Mouse (Mus musculus) small intestine, adult 2 months (tissue): ENCODE data around the gene Taf6l. TPM values are rescaled to one million over a fixed set of nuclear protein-coding genes. Genes with fewer than 3 reads are reported as not detected.

Experiments
- H3K27ac ChIP-seq: fragments of 200-500 bp; 2 replicates; pipeline ENCODE4 v1.5.1; 2012; ENCODE audit warnings: low read depth, low read length, control low read depth, inconsistent platforms; ENCODE audit not compliant: insufficient read depth
- H3K27me3 ChIP-seq: fragments of 200-500 bp; 2 replicates; pipeline ENCODE4 v1.6.1; 2012; ENCODE audit warnings: mild to moderate bottlenecking, moderate library complexity, low read length, inconsistent platforms; ENCODE audit not compliant: control insufficient read depth, insufficient read depth
- H3K36me3 ChIP-seq: fragments of 200-500 bp; 2 replicates; pipeline ENCODE4 v1.6.1; 2012; ENCODE audit warnings: mild to moderate bottlenecking, low read length, control low read depth, inconsistent platforms; ENCODE audit not compliant: control insufficient read depth, insufficient read depth
- H3K4me1 ChIP-seq: fragments of 200-500 bp; 2 replicates; pipeline ENCODE4 v1.6.1; 2012; ENCODE audit warnings: low read length, inconsistent platforms, mixed read lengths; ENCODE audit not compliant: control insufficient read depth, insufficient read depth, insufficient read length
- H3K4me3 ChIP-seq: fragments of 200-500 bp; 2 replicates; pipeline ENCODE4 v1.5.1; 2012; ENCODE audit warnings: low read depth, mild to moderate bottlenecking, control low read depth, inconsistent platforms, low read length, moderate library complexity
- CTCF ChIP-seq: fragments of 200-500 bp; IDR thresholded peaks from 2 replicates; pipeline ENCODE4 v1.5.1; 2012; ENCODE audit warnings: low read depth, mild to moderate bottlenecking, control low read depth, inconsistent platforms, low read length, moderate library complexity, mixed read lengths; ENCODE audit not compliant: insufficient replicate concordance, insufficient read length; ENCODE audit errors: extremely low read depth
- POLR2A ChIP-seq: fragments of 200-500 bp; IDR thresholded peaks from 2 replicates; pipeline ENCODE4 v1.6.1; 2012; ENCODE audit warnings: low read depth, mild to moderate bottlenecking, control low read depth, inconsistent platforms, low read length, moderate library complexity
- WGBS: fragments of 180-500 bp; shearing (Covaris S2); methylation state at CpG from one replicate; pipeline ENCODE4 v1.1.7; 2018; 5-methylcytosine and 5-hydroxymethylcytosine counted together
- polyA plus RNA-seq: library from polyadenylated mRNA; depleted of rRNA; stranded (reverse); fragments of >200 nt; gene quantifications from 2 replicates; pipeline ENCODE4 v1.2.3, GENCODE M21; 2012; rRNA removed

Gene Taf6l
- 4.5 and 8.1 TPM in 2 replicates for polyA plus RNA-seq

DNA sequence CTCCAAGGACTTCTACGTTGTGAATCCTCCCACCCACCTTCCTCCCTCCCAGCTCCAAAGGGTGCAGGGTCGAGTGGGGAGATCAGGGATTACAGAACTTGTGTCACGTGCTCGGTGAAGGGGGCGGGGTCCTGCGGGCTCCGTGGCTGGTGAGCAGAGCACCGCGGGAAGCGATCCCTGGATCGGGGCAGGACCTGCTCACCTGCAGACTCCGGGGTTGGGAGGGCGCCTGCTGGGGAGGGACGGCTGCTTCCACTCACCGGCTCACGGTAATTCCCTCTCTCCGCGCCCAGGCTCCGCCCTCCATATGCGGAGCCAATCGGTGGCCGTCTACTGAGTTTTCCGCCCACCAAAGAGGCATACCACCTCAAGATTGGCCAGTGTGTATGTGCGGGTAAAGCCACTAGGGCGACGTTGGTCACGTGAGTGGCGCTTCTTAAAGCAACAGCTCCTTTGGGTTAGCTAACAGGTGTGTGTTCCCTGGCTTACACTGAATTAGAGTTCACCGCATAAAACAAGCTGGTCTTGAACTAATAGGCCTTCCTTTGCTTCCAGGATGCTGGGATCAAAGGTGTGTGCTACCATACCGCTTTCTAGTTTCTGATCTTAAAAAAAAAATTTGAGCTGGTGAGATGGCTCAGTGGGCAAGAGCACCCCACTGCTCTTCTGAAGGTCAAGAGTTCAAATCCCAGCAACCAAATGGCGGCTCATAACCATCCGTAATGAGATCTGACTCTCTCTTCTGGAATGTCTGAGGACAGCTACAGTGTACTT is at the start of gene Taf6l:
TSS of gene Taf6l (minus strand) at position 410 of the 774 bp plus-strand sequence.
- Histone ChIP-seq H3K36me3 (peaks cover 2% of the 10 kb centered on the region; the same call in 1 of the 2 replicates), H3K4me3 (peak within 1 kb of the TSS; percentile 85), H3K27me3 (no peaks in the 10 kb centered on the region), H3K4me1 (no peaks in the 10 kb centered on the region; the same call in 1 of the 2 replicates), H3K27ac (peak within 1 kb of the TSS; percentile 48)
- peak; percentile 48 for TF ChIP-seq POLR2A
- TF ChIP-seq CTCF, result no peak
- 1% methylated on average over 32 of the region's 32 CpGs for WGBS

DNA sequence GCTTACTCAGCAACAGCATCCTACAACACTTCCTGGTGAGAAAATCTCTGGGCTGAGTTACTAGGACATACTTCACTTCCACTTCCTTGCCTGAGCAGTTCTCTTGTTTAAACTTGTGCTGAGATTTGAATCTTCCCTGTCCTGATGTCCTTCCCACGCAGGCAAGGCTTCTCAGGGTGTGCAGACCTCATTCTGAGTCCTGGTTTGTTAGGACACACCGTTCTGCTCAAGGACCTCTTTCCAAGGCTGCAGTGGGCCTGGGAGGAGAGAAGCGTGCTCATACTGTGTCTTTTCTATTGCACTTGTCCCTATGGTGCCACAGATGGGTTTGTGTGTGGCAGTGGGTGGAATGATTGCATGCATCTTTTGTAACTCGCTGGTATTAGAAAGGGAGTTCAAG is 46.8 kb upstream of the Taf6l start:
- Histone ChIP-seq H3K27ac (no peak overlapping the region), H3K4me3 (no peak overlapping the region), H3K27me3 (no peaks in the 10 kb centered on the region), H3K36me3 (peaks cover 60% of the 10 kb centered on the region), H3K4me1 (peaks cover 3% of the 10 kb centered on the region; the same call in 1 of the 2 replicates)
- no peak for TF ChIP-seq POLR2A
- TF ChIP-seq CTCF, result no peak
- WGBS, result 87% methylated on average over 4 of the region's 4 CpGs

DNA sequence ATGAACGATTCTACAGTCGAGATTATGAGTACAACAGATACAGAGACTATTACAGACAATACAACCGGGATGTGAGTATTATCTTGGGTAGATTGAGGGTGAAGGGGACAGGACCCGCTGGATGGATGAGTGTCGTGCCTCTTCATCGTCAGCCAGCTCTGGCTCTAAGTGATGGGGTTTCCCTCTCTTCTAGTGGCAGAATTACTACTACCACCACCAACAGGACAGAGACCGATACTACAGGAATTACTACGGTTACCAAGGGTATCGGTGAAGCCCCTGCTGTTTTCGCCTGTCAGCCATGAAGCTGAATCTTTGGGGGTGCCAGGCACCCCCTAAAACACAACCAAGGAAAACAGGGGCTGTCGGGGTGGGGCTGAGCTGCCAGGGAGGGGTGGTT is 45.0 kb upstream of the Taf6l start:
- no peaks in the 10 kb centered on the region for H3K4me1 ChIP-seq
- no peak overlapping the region for H3K27ac ChIP-seq
- no peaks in the 10 kb centered on the region for H3K27me3 ChIP-seq
- TF ChIP-seq POLR2A (no peak), CTCF (no peak)
- 86% methylated on average over 11 of the region's 11 CpGs for WGBS
- no peak overlapping the region for H3K4me3 ChIP-seq
- H3K36me3 ChIP-seq, result peaks cover 73% of the 10 kb centered on the region

DNA sequence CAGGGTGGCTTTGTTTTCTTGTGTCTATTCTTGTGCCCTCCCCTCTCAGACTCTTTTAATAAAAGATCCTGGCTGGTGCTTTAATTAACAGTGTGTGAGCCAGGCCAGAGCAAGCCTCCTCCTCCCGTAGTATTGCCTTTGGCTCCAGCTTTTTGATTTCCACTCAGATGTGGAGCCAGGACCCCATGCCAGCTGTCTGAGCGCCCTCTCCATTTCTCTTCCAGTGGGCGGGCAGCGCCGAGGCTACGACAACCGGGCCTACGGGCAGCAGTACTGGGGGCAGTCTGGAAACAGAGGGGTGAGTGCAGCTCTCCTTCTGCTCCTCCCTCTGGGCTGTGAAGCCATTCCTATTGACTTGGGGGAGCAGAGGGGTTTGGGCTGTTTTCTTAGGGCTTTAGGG is 44.4 kb upstream of the Taf6l start:
- WGBS, result 95% methylated on average over 8 of the region's 8 CpGs
- Histone ChIP-seq H3K4me3 (no peak overlapping the region), H3K27me3 (no peaks in the 10 kb centered on the region), H3K36me3 (peaks cover 78% of the 10 kb centered on the region), H3K27ac (no peak overlapping the region), H3K4me1 (no peaks in the 10 kb centered on the region)
- no peak for TF ChIP-seq POLR2A
- TF ChIP-seq CTCF, result no peak

DNA sequence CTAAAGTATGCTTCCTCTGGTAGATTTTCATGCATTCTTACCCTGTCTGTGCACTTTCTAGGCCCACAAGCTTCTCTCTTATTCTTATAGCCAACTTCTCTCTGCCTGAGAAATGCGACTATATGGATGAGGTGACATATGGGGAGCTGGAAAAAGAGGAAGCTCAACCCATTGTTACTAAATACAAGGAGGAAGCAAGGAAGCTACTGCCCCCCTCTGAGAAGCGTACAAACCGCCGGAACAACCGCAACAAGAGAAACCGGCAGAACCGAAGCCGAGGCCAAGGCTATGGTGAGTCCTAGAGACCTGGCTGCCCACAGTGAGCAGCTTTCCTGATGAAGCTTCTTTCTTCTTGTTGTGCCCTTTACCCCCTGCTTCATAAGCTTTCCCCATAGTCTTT is 43.4 kb upstream of the Taf6l start, which contains the start of gene AC129217.1:
TSS of gene AC129217.1 (plus strand) at position 114 of the 400 bp plus-strand sequence.
- Histone ChIP-seq H3K4me1 (no peaks in the 10 kb centered on the region), H3K4me3 (no peak within 1 kb of the TSS), H3K36me3 (peaks cover 83% of the 10 kb centered on the region), H3K27me3 (no peaks in the 10 kb centered on the region), H3K27ac (no peak within 1 kb of the TSS)
- no peak for TF ChIP-seq POLR2A
- TF ChIP-seq CTCF, result no peak
- WGBS, result 86% methylated on average over 8 of the region's 8 CpGs

DNA sequence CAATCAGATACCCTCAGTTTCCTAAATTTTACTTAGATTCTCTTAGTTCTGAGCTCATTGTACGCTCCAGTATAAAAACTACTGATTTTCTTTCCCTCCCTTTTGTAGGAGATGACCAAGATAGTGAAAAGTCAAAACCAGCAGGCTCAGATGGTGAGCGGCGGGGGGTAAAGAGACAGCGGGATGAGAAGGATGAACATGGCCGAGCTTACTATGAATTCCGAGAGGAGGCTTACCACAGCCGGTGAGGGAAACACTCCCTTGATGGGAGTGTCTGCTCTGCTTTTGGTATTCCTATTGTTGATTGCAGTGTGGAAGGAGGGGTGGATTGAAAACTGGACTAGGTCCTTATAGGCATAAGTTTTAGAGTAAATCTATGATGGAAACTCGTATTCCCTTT is 36.5 kb upstream of the Taf6l start:
- WGBS, result 45% methylated on average over 8 of the region's 8 CpGs
- H3K27me3 ChIP-seq, result no peaks in the 10 kb centered on the region
- no peak for TF ChIP-seq CTCF
- no peak for TF ChIP-seq POLR2A
- H3K27ac ChIP-seq, result no peak overlapping the region
- peak overlapping the region; percentile 28 for H3K4me3 ChIP-seq
- H3K4me1 ChIP-seq, result peaks cover 2% of the 10 kb centered on the region; the same call in 1 of the 2 replicates
- peaks cover 39% of the 10 kb centered on the region for H3K36me3 ChIP-seq

DNA sequence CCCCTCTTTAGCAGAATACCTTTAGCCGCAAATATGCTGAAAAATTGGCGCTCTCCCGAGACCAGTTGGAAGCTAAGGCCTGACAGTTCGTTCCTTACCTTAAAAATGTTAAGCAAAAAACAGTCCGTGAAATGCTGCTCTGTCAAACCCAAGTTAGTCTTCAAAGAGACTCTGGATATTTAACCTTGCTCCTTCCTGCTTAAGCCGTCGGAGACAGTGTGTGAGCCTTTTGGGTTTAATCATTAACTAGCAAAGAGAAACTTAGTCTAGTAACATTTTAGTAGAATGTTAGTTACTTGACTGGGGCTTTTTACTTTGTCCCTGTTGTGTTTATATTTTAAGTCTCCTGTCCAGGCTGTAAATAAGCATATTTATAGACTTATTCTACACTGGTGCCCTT is 34.9 kb upstream of the Taf6l start:
- no peaks in the 10 kb centered on the region for H3K27me3 ChIP-seq
- peak overlapping the region; percentile 96 for H3K4me3 ChIP-seq
- H3K4me1 ChIP-seq, result peaks cover 2% of the 10 kb centered on the region; the same call in 1 of the 2 replicates
- peak overlapping the region; percentile 98 for H3K27ac ChIP-seq
- under 1% methylated on average over 7 of the region's 7 CpGs for WGBS
- H3K36me3 ChIP-seq, result peaks cover 31% of the 10 kb centered on the region
- TF ChIP-seq CTCF, result no peak
- TF ChIP-seq POLR2A, result no peak
